Mouse (Mus musculus) 3T3-L1 (cell line): Measurements from ENCODE around the gene Tlr5.

ENCODE experiments used
- DNase-seq: peaks from one replicate; pipeline ENCODE4 v3.0.0-alpha.2; 2015; ENCODE audit warnings: low read depth, low spot score

The Tlr5 gene

GRCm38 (mm10) chr1:182988646-182989045 is 34.1 kb downstream of the Tlr5 start:
- DNase-seq: no peak

DNA sequence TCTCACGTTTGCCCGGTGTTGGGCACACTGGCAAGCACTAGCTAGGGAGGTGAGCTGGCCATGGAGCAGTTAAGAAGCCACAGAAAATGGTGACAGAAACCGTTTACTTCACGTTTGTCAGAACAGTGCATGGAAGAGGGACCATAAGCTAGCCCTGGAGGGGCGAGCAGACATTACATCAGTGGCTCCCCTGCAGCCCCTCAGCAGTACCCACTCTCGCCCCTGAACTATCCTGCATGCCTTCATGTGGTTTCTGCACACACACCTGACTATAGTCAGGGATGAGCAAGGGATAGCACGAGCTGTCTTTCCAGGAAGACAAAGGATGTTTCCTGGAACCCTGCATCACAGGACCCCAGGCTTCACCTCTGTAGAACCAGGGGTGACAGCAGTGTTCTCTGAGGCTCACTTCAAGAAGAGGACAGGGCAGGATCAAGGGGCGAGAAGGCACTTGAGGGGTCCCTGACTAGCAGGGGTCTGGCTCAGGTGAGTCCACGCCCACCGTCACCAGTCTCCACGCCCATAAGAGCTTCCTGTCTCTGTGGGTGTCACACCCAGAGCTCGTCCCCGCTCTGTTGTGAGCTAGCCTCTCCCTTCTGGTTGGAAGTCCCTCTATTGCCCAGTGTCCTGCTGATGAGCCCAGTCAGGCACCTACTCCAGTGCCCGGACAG is 35.6 kb downstream of the Tlr5 start:
- no peak for DNase-seq

DNA sequence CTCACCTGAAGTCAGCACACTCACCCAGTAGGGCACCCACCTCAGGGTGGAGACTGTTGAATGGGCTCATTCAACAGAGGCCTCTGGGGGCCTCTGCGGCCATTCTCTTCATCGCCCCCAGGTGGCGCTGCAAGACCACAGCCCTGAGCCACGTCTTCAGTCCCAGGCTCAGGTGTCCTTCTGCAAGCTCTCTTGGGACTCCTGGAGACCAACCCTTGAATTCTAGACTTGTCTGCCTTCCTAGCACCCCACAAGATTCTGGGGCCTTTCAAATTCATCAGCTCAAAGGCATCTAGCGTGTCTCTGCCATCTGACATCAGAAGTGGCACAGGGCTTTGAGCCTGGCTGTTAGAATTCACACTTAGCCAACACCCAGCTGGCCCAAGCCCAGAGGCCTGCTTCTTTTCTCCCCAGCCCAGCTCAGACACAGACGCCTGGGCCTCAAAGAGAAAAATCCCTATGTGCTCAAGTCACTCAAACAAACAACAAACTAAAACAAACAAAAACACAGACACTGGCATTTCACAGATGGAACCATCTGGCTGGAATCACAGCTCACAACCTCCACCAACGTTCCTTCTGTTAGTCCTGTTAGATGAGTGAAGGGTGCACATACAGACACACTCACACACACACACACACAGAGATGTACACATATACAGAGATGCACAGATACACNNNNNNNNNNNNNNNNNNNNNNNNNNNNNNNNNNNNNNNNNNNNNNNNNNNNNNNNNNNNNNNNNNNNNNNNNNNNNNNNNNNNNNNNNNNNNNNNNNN is 36.6 kb downstream of the Tlr5 start:
- DNase-seq: peak; percentile 75
